Mouse (Mus musculus): Measurements from ENCODE around the gene Aldh3b2.

DNA sequence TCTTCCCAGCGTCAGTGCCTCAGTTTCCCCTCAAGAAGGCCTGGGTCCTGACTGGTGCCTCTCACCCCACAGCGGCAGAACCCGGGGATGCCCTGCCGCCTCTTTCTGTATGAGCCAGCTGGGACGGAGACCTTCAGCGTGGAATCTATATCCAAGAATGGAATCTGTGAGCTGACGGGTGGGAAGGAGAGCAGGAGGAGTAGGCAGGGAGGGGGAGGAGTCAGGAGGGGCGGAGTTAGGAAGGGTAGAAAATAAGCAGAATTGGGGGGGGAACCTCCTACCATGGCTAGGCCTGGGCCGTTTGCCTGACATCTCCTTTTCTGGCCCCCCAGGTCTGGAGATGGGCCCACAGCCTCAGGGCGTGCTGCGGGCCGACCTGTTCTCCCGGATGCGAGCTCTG is 15.9 kb downstream of the Aldh3b2 start:
- no peak for TF ChIP-seq CTCF (conservative IDR thresholded peaks at IDR 0.05; ENCODE audit: low read length)
- no peak for TF ChIP-seq NANOG (IDR thresholded peaks at IDR 0.05; ENCODE audit: borderline replicate concordance, low read length)
- TF ChIP-seq POU5F1 (IDR thresholded peaks at IDR 0.05; ENCODE audit: borderline replicate concordance, low read length), result no peak

Data from E14TG2a.4 (cell line).